Mouse (Mus musculus) hematopoietic multipotent progenitor cell, adult 10-12 weeks (in vitro differentiated cells): ENCODE data around the gene Tbc1d2. TPM values are rescaled to one million over a fixed set of nuclear protein-coding genes. Genes with fewer than 3 reads are reported as not detected.

ENCODE experiments used
- polyA plus RNA-seq: library from polyadenylated mRNA; stranded (reverse); fragments of >175 nt; gene quantifications from 2 replicates; pipeline ENCODE4 v1.2.3, GENCODE M21; 2012; ENCODE audit warnings: low replicate concordance

Tbc1d2 gene
- polyA plus RNA-seq: 1.6 and 3.6 TPM in 2 replicates

GRCm38 (mm10) chr4:46650086-46650753 is at the start of gene Tbc1d2:
Gene Tbc1d2, minus strand, starts transcription at chr4:46650209.

GRCm38 (mm10) chr4:46601844-46602423 is 48.1 kb downstream of the Tbc1d2 start, which contains the start of gene Coro2a:
Gene Coro2a, minus strand, starts transcription at chr4:46602202.

Other genes with a start within 250 kb of the Tbc1d2 start
- gene Hemgn, start 236.7 kb downstream of the Tbc1d2 start, polyA plus RNA-seq: 0.38 and 14.6 TPM in 2 replicates
- 243 and 479 TPM in 2 replicates for gene Anp32b, start 199.3 kb downstream of the Tbc1d2 start, polyA plus RNA-seq
- gene Nans, start 161.0 kb downstream of the Tbc1d2 start, polyA plus RNA-seq: 27.5 and 28.7 TPM in 2 replicates
- gene Trim14, start 114.1 kb downstream of the Tbc1d2 start, polyA plus RNA-seq: 36.9 and 66.7 TPM in 2 replicates
- gene Coro2a, start 48.0 kb downstream of the Tbc1d2 start, polyA plus RNA-seq: 19.0 and 21.1 TPM in 2 replicates